Mouse (Mus musculus): ENCODE measurements at regions not wholly inside any gene's neighbourhood (a gene's known extent, or its start where the extent isn't known, plus 50 kb on each side); places are given as distances from the start of the nearest gene placed in this dataset.

DNA sequence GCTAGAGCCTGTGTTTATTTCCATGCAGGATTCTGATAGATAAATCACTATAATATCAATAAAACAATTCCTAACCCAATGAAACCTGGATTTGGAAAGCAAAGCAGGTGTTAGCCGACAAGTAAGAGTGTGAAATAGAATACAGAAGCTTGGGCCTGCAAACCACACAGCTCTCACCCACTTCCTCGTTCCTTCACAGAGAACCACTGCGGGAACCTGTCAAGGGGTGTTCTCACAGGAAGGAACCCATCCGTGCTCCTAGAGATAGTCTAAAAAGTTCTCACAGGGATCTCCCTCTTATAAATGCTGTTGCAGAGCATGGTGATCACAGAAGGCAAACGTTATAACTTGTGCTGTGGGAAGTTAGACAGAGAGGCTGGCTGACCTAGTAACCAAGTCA, 291.7 kb upstream of the Spred2 start:
- TF ChIP-seq MAZ (IDR thresholded peaks at IDR 0.05; ENCODE audit: low read depth, low read length) (no peak), POLR2A (IDR thresholded peaks at IDR 0.05; ENCODE audit: low read depth, low read length) (no peak), CTCF (conservative IDR thresholded peaks at IDR 0.05 in 1 of 2, IDR thresholded peaks at IDR 0.05 in 1 of 2; ENCODE audit: low read depth in 2 of 2, low read length in 2 of 2) (no peak), E2F4 (IDR thresholded peaks at IDR 0.05; ENCODE audit: insufficient replicate concordance, low read depth, low read length) (no peak), EP300 (IDR thresholded peaks at IDR 0.05; ENCODE audit: low read length) (no peak), CHD2 (IDR thresholded peaks at IDR 0.05; ENCODE audit: low read length) (no peak), NRF1 (IDR thresholded peaks at IDR 0.05; ENCODE audit: low read depth, low read length) (no peak), MAFK (IDR thresholded peaks at IDR 0.05; ENCODE audit: insufficient replicate concordance, low read length) (no peak), MEF2A (IDR thresholded peaks at IDR 0.05; ENCODE audit: borderline replicate concordance, low read depth, low read length) (no peak), RAD21 (IDR thresholded peaks at IDR 0.05; ENCODE audit: low read depth, low read length) (no peak)
